Mouse (Mus musculus) right cerebral cortex, postnatal 4 days (tissue): Measurements from ENCODE around the gene Pgm5.
A peak's percentile ranks its signal among the peaks of the same experiment; 100 is the strongest.

Source experiments
- DNase-seq: peaks from one replicate; pipeline ENCODE4 v3.0.0-alpha.2; 2022

The Pgm5 gene

GRCm38 (mm10) chr19:24865436-24865835 lies 3.8 kb upstream of the Pgm5 start:
- DNase-seq, result no peak

GRCm38 (mm10) chr19:24861276-24861611 lies 411 bp downstream of the Pgm5 start:
- DNase-seq, result no peak

DNA sequence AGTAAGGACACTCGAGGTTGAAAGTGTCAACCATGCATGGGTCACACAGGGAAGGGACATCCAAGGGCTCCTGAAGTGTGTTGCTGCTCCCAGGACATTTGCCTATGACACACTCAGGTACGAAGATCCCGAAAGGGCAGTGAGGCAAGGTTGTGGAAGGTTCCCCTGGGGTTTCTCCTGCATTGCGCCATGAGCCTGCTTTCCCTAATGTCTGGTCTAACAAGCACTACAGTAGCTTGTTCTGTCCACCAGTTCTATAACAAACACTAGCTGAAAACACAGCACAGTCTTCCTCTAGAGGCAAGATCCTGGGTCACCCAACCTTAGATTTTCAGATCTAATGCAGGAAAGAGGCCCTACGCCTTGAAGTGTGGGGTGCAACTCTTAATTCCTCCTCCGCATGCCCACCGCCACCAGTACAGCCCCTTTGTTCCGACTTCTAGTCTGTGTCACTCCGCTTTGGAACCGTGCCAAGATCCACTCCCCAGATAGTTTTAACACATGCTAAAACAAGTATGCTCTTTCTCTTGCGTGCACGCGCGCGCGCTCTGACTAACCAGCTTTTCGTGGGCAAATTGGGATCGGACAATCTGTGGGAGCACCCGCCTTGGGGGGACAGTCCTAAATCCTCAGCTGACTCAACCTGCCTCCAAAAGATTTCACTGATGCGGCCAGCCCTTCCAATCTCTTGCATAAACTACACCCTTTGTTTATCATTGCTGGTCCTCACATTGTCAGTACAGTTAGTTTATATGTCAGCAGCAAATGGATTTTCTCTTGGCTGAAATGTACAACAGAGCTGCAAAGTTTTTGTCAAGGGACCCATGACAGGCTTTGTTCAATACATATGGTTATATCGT lies 10.0 kb downstream of the Pgm5 start:
- DNase-seq, result peak; percentile 68

GRCm38 (mm10) chr19:24848844-24849243 lies 12.8 kb downstream of the Pgm5 start:
- no peak for DNase-seq

- no peak for DNase-seq
Observed at GRCm38 (mm10) chr19:24848345-24848744, 13.3 kb downstream of the Pgm5 start.

- no peak for DNase-seq
Observed at GRCm38 (mm10) chr19:24845007-24845546, 16.6 kb downstream of the Pgm5 start.

- no peak for DNase-seq
Observed at GRCm38 (mm10) chr19:24842080-24842479, 19.6 kb downstream of the Pgm5 start.

GRCm38 (mm10) chr19:24824517-24824916 lies 37.1 kb downstream of the Pgm5 start:
- DNase-seq, result no peak

DNA sequence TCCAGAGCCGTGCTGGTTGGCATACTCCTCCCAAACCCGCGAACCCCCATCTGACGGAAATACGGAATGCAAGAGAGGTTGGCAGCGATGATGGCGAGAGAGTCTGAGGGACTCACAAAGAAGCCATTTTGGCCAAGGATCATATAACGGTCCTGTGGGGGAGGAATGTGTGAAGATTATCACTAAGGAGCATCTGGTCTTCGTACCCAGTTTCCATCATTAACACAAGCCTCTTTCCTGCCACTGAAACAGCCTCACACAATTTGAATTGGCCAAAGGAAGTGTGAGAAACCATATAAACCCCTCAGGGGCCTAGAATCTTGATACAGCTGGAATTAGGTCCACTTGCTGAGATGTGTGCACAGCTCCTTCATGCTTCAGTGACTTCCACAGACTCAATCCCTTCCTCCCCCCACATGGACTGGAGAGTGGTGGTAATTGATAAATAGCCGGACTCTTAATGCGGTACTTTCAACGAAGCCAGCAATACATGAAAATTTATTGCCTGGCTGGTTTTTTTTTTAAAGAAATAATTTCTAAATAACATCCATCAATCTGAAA lies 45.9 kb downstream of the Pgm5 start:
- no peak for DNase-seq

- DNase-seq, result no peak
Observed at GRCm38 (mm10) chr19:24812861-24813293, 48.8 kb downstream of the Pgm5 start.

- DNase-seq, result no peak
Observed at GRCm38 (mm10) chr19:24812106-24812810, 49.4 kb downstream of the Pgm5 start.

- no peak for DNase-seq
Observed at GRCm38 (mm10) chr19:24811451-24811850, 50.2 kb downstream of the Pgm5 start.

DNA sequence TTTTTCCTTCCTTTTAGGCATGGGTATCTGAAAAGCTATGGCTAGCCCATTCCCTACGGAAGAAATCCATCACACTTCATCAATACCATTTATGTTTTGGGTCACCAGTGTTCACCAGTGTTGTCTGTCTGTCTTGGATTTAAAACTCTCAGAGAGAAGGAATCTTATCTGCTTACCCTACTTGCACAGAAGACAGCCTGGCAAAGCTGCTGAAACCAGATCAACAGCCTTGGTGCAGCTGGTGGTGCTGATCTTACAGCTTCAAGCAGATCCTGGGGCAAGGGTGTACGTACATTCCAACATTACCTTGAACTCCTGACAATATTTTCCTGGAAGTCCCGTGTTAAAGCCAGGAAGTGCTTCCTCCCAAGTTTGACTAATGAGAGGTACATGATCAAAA lies 55.6 kb downstream of the Pgm5 start:
- no peak for DNase-seq

GRCm38 (mm10) chr19:24797606-24798005 lies 64.0 kb downstream of the Pgm5 start:
- DNase-seq, result no peak

DNA sequence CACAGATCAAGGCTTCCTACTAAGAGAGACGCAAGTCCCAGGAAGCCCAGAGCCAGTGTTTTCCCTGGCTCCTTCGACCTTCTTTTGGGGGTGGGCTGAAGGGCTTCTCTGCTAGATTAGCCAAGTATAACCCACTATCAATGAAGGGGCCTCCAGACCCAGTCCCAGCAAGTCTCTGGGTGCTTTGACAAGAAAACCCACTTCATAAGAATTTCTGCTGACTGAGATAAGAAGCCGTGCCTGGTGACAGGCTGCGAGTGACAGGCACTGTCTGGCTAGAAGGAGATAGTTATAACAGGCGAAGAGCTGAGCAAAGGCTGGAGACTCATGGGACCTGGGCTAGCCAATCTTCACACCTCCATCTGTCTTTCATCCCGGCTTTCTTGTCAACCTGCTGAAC lies 67.3 kb downstream of the Pgm5 start:
- DNase-seq, result no peak

- DNase-seq, result no peak
Observed at GRCm38 (mm10) chr19:24793545-24794139, 68.0 kb downstream of the Pgm5 start.

DNA sequence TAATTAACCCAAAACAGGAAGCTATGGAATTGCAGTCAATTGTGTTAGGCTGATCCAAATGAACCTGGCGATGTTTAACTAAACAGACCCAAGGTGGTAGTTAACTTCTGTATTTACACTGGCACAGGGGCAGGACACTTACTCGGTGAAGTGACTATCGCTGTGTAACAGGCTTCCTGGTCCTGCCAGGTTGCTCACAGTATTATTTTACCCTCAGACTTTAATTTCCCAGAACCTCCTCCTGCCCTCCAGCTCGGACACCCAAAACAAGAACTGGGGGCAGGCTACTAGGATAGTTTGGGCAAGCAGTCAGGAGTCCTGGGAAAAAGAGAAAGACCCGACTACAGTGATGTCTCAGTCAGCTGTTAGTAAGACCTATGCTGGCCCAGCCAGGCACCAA lies 68.8 kb downstream of the Pgm5 start:
- no peak for DNase-seq

DNA sequence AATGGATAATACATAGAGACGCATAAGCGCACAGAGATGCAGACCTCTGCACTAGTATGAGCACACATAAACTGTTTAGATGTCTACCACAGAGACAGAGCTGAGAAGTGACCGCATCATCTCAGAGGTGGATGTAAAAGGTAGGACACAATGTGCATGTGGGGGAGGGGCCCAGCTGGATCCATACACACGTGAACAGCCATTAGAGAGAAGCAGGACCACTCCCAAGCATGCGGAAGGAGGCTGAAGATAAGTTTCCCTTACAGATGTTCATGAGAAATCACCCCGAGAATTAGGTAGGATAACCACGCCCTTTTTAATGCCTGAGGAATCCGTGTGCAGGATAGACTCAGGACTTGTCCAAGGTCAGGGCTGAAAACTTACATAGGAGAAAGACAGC lies 75.8 kb downstream of the Pgm5 start:
- no peak for DNase-seq

DNA sequence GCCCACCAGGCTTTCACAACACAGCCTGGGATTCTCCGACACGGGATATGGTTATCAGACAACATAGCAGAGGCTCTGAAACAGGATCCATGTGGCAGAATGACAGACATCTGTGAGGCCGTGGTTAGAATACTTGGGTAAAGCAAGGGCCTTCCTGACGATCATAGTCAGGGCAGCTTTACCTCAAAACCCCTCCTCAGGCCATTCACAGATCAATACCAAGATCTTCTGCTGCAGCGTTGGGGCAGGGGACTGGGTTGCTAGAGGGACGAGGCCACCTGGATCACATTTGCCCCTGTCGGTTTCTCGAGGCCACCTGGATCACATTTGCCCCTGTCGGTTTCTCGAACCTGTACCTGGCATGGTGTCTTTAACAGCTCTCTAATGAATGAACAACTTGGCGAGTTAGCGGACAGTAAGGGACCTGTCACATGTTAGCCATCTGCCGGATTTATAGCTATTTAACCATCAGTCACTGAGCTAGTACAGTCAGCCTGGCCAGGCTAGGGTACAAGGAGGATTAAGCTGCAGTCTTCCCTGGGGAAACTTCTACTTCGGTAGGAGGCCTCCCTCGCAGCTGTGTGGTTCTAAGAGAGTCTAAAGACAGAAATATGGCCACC lies 76.5 kb downstream of the Pgm5 start:
- DNase-seq, result no peak

DNA sequence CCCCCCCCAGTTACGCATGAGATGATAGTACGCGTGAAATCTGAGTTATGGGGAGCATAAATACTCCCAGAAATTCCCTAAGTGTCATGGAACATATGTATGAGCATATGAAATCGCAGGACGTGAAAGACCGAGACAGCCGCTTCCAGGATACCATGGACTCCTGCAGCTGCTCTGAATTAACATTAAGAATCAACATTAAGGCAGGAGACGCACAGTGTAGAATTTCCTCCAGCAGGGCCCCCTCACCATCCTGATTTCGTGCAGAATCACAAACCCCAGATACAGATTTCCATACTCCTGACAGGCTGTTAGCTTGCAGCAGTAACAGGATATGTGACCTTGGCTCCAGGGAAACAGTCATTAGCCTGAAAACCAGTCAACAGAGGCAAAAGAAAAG lies 77.9 kb downstream of the Pgm5 start:
- DNase-seq, result no peak

DNA sequence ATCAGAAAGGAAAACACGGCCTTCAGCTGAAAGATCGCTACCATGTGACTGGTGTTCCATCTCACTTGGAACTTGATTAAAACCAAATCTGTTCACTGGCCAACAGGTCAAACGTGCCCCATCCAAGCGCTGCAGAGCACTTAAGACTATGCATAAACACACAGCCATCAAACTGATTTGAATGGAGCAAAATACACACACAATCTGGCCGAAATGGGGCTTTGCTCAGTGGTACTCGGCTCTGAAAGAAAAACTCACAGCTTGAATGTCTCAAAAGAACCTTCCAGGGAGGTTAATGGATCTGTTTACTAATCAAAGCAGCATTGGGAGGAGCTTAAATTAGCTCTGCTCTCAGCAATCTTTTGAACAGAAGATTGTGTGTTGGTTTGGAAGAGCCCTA lies 81.7 kb downstream of the Pgm5 start:
- no peak for DNase-seq

- DNase-seq, result no peak
Observed at GRCm38 (mm10) chr19:24770345-24770744, 91.3 kb downstream of the Pgm5 start.

DNA sequence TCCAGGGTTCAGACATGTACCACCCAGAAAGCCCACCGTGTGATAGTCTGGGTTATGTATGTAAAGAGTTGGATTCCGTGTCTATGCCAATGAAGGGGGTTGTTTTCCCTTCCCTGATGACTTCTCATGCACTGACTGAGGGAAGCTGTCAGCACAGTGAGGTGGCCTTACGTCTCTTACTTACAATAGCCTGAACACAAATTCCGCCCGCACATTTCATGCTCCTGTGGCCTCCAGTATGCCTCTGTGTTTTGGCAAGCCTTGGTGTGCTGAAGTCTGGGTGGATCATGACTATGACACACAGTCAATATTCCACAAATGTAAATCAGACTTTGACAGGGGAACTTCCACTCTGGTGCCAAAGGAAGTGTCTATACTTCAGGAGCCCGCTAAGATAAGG lies 94.3 kb downstream of the Pgm5 start:
- no peak for DNase-seq
